Mouse (Mus musculus) G1E (cell line): ENCODE results near the gene Ovgp1.

ENCODE experiments used
- CTCF ChIP-seq: IDR thresholded peaks from 2 replicates; pipeline ENCODE4 v1.5.1; 2012; ENCODE audit warnings: low read depth, low read length, inconsistent platforms, mixed read lengths
- GATA1 ChIP-seq: IDR thresholded peaks from 2 replicates; pipeline ENCODE4 v1.6.1; 2012; ENCODE audit warnings: borderline replicate concordance, low read length, inconsistent platforms, mixed read lengths
- TAL1 ChIP-seq: conservative IDR thresholded peaks from 2 replicates; pipeline ENCODE4 v1.6.1; 2012; ENCODE audit warnings: low read depth, low read length, inconsistent platforms, mixed read lengths

GRCm38 (mm10) chr3:105928781-105929180 lies 44.7 kb upstream of the Ovgp1 start:
- TF ChIP-seq CTCF (no peak), GATA1 (no peak), TAL1 (no peak)
